Mouse (Mus musculus): ENCODE measurements around the gene Fuz. TPM values are rescaled to one million over a fixed set of nuclear protein-coding genes. Genes with fewer than 3 reads are reported as not detected.

The Fuz gene
- 19.3 and 19.8 TPM in 2 replicates for polyA plus RNA-seq (2015; fragmentation: Nextera tagmentation; extraction: Ambion mirVana)

GRCm38 (mm10) chr7:44895593-44896434 lies at the start of gene Fuz:
Gene Fuz, plus strand, starts transcription at chr7:44896079.
- H3K27ac ChIP-seq, result peak within 1 kb of the TSS; percentile 93
- peak within 1 kb of the TSS; percentile 80 for H3K4me2 ChIP-seq
- H3K36me3 ChIP-seq, result peaks cover 22% of the 10 kb centered on the region
- H3K27me3 ChIP-seq, result no peaks in the 10 kb centered on the region
- peak within 1 kb of the TSS; percentile 76 for H3K9ac ChIP-seq
- under 1% methylated on average over 34 of the region's 34 CpGs for WGBS
- H3K4me1 ChIP-seq (replicated peaks), result peaks cover 61% of the 10 kb centered on the region
- H3K4me3 ChIP-seq, result peak within 1 kb of the TSS; percentile 56
- no peaks in the 10 kb centered on the region for H3K9me3 ChIP-seq
- ATAC-seq (ENCODE audit: low FRiP score), result peak; percentile 84

GRCm38 (mm10) chr7:44846804-44847203 lies 49.1 kb upstream of the Fuz start:
- Histone ChIP-seq H3K4me3 (peak overlapping the region; percentile 2; the same call in 1 of the 2 replicates), H3K27ac (no peak overlapping the region), H3K36me3 (peaks cover 58% of the 10 kb centered on the region), H3K4me2 (0 out of 2 replicates have a peak overlapping the region, but pooled peaks have one; percentile 8), H3K9me3 (no peaks in the 10 kb centered on the region), H3K4me1 (replicated peaks) (peaks cover 31% of the 10 kb centered on the region), H3K9ac (no peak overlapping the region), H3K27me3 (peaks cover 8% of the 10 kb centered on the region)
- WGBS, result 92% methylated on average over 7 of the region's 7 CpGs
- ATAC-seq (ENCODE audit: low FRiP score), result no peak

DNA sequence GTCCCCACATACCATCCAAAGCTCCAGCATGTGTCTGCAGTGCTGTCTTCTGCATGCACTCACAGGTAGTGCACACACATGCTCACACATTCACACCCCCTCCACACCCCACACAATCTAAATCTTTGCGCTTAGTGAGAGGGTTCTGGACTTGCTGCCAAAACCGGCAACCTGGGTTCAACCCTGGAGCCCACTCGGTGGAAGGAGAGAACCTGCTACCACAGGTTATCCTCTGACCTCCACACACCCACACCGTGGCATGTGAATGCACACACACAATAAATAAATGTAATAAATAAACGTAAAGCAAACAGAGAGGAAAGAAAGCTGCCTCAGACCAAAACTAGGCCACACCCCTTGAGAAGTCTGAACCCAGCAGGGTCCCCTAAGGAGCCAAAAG lies 48.1 kb upstream of the Fuz start:
- Histone ChIP-seq H3K27ac (peak overlapping the region; percentile 98), H3K4me2 (peak overlapping the region; percentile 86), H3K4me1 (replicated peaks) (peaks cover 40% of the 10 kb centered on the region), H3K36me3 (peaks cover 55% of the 10 kb centered on the region), H3K9me3 (no peaks in the 10 kb centered on the region), H3K4me3 (peak overlapping the region; percentile 78), H3K27me3 (no peaks in the 10 kb centered on the region), H3K9ac (peak overlapping the region; percentile 77)
- ATAC-seq (ENCODE audit: low FRiP score), result no peak
- WGBS, result 81% methylated on average over 5 of the region's 5 CpGs

DNA sequence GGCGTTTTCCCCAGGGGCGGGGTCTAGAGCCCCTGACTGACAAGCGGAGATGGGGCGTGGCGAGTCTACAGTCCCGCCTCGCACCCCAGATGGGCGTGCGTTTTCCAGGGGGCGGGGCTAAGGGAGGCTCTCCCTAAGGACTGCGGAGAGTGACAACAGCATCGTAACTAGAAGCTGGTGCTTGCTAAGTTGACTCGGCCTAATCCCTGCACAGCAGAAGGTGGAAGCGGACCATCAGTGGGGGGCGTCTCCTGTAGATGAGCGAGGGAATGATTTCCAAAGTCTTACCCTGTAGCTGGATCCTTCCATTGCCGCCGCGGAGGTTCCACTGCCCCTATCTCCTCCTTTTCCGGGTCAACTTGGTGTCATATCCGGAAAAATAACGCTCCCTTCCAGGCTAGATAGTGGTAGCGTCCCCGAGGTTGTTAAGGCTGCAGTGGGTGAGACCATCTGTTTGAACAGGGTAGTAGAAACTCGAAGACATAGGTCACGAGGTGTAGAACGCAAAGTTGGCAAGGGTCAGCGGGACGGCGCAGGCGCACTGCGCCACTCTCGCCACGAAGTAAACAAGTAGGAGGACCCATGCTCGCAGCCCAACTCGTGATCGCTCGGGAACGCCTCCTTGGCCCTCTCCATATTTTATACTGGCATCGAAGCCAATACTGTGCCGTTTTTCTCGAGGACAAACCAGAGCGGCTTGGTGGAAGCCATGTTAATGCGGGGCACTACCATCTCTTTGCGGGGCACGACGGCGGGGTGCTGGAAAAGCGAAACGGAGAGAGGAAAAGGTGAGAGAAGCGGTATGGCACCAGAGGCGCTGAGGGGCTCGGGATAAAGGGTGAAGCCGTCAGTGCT lies 47.1 kb upstream of the Fuz start, which contains the start of the genes Akt1s1 and Tbc1d17:
Akt1s1 (plus strand) TSS at position 431 of the 855 bp plus-strand sequence.
Tbc1d17 (minus strand) TSS at position 519 of the 855 bp plus-strand sequence.
- Histone ChIP-seq H3K9me3 (no peaks in the 10 kb centered on the region), H3K27me3 (no peaks in the 10 kb centered on the region), H3K36me3 (peaks cover 49% of the 10 kb centered on the region), H3K4me3 (peak within 1 kb of the TSS; percentile 78), H3K9ac (peak within 1 kb of the TSS; percentile 87), H3K27ac (peak within 1 kb of the TSS; percentile 98), H3K4me1 (replicated peaks) (peaks cover 50% of the 10 kb centered on the region), H3K4me2 (peak within 1 kb of the TSS; percentile 86)
- peak; percentile 87 for ATAC-seq (ENCODE audit: low FRiP score)
- under 1% methylated on average over 54 of the region's 54 CpGs for WGBS

DNA sequence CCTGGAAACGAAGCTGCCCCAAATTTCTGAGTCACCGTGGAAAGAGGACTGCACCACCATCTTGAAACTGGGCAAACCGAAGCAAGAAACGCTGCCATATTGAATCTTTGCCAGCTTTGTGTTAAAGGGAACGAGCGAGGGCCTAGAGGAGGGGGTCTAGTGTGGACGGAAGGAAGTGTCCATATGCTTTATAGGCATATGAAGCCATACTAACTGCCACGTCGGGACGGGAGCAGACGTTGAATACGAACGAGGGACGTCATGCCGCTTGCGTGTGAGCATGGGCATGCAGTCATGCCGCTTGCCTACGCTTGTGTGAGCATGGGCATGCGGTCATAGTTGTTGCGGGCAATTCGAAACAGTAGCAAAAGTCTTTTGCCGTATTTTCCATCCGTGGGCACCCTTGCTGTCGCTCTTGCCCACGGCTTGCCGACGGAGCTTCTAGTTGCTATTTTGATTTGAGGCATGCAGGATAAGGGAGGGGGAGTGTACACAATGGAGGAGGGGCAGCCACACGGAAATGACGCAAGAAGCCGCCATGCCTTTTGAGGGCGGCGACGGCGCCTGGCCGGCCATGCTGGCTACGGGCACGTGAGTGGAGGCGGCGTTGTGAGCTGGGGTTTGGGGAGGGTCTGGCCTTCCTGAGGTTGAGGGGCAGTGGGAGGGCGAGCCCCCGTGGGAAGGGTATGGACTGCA lies 46.3 kb upstream of the Fuz start:
- ATAC-seq (ENCODE audit: low FRiP score), result peak; percentile 77
- Histone ChIP-seq H3K4me1 (replicated peaks) (peaks cover 57% of the 10 kb centered on the region), H3K4me2 (peak overlapping the region; percentile 86), H3K27ac (peak overlapping the region; percentile 98), H3K9ac (peak overlapping the region; percentile 87), H3K36me3 (peaks cover 42% of the 10 kb centered on the region), H3K9me3 (no peaks in the 10 kb centered on the region), H3K4me3 (peak overlapping the region; percentile 78), H3K27me3 (no peaks in the 10 kb centered on the region)
- WGBS, result under 1% methylated on average over 41 of the region's 41 CpGs

DNA sequence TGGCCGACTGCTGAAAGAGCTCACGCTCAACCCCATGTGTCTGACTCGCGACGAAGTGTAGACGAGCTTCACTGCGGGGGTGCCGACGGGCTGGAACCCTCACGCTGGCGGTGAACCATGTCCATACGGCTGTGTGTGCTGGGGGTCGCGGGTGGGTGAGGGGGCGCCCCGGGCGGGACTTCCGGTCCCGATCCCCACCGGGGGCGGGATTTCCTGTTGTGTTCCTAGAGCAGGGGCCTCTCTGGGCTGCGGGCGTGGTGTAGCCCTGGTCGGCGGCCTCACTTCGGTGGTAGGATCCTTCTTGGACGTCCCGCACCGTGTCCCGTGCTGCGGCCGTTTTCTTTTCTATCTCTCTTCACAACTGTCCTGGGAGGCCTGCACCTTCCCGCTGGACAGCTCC lies 45.7 kb upstream of the Fuz start:
- H3K4me1 ChIP-seq (replicated peaks), result peaks cover 63% of the 10 kb centered on the region
- H3K9me3 ChIP-seq, result no peaks in the 10 kb centered on the region
- H3K4me3 ChIP-seq, result peak overlapping the region; percentile 78
- H3K27me3 ChIP-seq, result no peaks in the 10 kb centered on the region
- peaks cover 36% of the 10 kb centered on the region for H3K36me3 ChIP-seq
- H3K27ac ChIP-seq, result peak overlapping the region; percentile 98
- peak; percentile 32 for ATAC-seq (ENCODE audit: low FRiP score)
- peak overlapping the region; percentile 87 for H3K9ac ChIP-seq
- peak overlapping the region; percentile 86 for H3K4me2 ChIP-seq
- WGBS, result under 1% methylated on average over 31 of the region's 33 CpGs

DNA sequence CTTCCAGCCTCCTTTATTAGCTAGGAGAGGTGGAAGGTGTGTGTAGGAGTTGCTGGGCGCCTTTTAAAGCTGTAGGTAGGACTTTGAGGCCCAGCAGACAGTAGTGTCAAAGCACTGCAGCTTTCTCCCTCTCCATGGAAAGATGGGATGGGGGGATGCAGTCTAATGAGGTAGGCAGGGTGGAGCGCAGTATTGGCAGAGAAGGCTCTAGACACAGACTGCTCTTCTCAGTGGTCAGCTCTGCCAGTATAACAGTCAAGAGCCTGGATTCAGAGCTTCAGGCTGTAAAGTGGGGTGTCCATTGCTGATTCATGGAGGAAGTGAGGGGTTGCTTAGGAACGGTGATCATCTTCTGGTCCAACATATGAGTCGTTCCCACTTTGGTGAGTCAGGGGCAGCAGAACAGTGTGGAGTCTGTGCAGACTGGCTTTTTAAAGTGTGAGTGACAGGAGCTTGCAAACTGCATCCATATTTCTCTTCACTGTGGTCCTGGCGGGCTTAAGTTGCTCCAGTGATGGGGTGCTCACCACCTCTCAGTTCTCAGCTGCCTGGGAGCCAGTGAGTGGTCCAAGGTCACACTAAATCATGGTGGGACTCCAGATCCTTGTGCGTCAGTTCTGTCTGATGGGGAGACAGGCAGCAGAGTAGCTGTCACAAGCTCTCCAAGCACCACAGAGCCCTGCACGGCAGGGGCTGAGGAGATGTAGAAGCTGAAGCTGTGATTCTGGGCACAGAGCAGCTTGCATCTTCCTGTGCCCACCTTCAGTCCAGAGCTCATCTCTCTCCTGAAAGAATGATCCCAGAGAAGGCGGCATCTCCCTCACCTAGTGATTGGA lies 44.9 kb upstream of the Fuz start:
- ATAC-seq (ENCODE audit: low FRiP score), result no peak
- Histone ChIP-seq H3K9ac (peak overlapping the region; percentile 87), H3K4me3 (peak overlapping the region; percentile 78), H3K4me1 (replicated peaks) (peaks cover 66% of the 10 kb centered on the region), H3K9me3 (no peaks in the 10 kb centered on the region), H3K27ac (peak overlapping the region; percentile 98), H3K4me2 (peak overlapping the region; percentile 86), H3K27me3 (no peaks in the 10 kb centered on the region), H3K36me3 (peaks cover 27% of the 10 kb centered on the region)
- WGBS, result 84% methylated on average over 8 of the region's 8 CpGs

DNA sequence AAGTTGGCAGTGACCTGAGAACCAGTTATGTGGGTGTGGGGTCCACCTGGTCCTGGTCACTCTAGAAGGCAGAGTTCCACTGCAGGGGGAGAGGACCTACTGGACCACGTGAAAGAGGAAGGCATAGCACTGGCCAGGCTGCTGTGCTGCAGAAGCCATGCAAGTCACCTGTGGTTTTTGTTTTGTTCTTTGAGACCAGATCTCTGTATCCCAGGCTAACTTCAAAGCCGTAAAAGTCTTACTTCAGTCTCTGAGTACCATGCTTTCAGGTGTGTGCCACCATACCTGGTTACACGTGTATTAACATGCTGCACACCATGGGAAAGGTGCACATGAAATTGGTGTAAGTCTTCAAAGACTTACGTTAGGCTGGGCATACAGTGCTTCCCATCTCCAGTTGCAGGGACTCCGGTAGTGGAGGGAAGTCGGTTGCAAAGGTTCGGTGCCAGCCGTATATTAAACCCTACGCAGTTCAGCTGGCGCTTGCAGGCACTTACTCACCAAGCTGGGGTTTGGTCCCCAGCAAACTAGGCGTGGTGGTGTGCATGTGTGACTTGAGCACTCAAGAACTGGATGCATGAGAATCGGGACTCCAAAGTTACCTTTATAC lies 44.1 kb upstream of the Fuz start:
- H3K4me2 ChIP-seq, result peak overlapping the region; percentile 86; the same call in 1 of the 2 replicates
- H3K36me3 ChIP-seq, result peaks cover 20% of the 10 kb centered on the region
- H3K4me3 ChIP-seq, result peak overlapping the region; percentile 78; the same call in 1 of the 2 replicates
- no peak overlapping the region for H3K9ac ChIP-seq
- 94% methylated on average over 12 of the region's 12 CpGs for WGBS
- no peak for ATAC-seq (ENCODE audit: low FRiP score)
- no peaks in the 10 kb centered on the region for H3K9me3 ChIP-seq
- no peaks in the 10 kb centered on the region for H3K27me3 ChIP-seq
- H3K4me1 ChIP-seq (replicated peaks), result peaks cover 69% of the 10 kb centered on the region
- no peak overlapping the region for H3K27ac ChIP-seq

GRCm38 (mm10) chr7:44852259-44853027 lies 43.4 kb upstream of the Fuz start:
- 90% methylated on average over 36 of the region's 36 CpGs for WGBS
- Histone ChIP-seq H3K4me2 (0 out of 2 replicates have a peak overlapping the region, but pooled peaks have one; percentile 4), H3K4me1 (replicated peaks) (peaks cover 64% of the 10 kb centered on the region), H3K9me3 (no peaks in the 10 kb centered on the region), H3K27me3 (no peaks in the 10 kb centered on the region), H3K4me3 (no peak overlapping the region), H3K9ac (peak overlapping the region; percentile 39; the same call in 1 of the 2 replicates), H3K36me3 (peaks cover 17% of the 10 kb centered on the region), H3K27ac (no peak overlapping the region)
- no peak for ATAC-seq (ENCODE audit: low FRiP score)

DNA sequence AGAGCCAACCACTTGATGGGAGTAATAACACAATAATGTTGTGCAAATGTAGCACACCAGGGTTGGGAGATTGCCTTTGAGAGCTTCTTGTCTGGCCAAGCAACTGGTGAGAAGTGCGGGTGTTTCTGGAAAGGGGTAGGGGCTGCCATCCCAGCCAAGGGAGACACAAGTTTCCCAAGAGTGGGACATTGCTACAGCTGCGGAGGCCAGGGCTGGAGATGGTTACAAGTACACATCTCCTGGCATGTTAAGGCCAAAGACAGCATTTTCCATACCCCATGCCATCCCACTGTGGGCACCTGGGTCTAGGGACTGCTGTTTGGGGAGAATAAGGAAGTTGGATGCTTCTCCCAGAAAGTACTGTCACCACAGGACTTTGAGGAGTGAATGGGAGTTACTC lies 42.8 kb upstream of the Fuz start:
- ATAC-seq (ENCODE audit: low FRiP score), result no peak
- no peak overlapping the region for H3K4me3 ChIP-seq
- no peak overlapping the region; the same call in 1 of the 2 replicates for H3K4me2 ChIP-seq

More for the DNA sequence above, 42.8 kb upstream of the Fuz start:
- Histone ChIP-seq H3K9ac (peak overlapping the region; percentile 39; the same call in 1 of the 2 replicates), H3K9me3 (no peaks in the 10 kb centered on the region), H3K27me3 (no peaks in the 10 kb centered on the region), H3K27ac (no peak overlapping the region), H3K4me1 (replicated peaks) (peaks cover 64% of the 10 kb centered on the region), H3K36me3 (peaks cover 17% of the 10 kb centered on the region)
- 94% methylated on average over 2 of the region's 2 CpGs for WGBS
